Mouse (Mus musculus): ENCODE data around the gene Foxg1. TPM values are rescaled to one million over a fixed set of nuclear protein-coding genes. Genes with fewer than 3 reads are reported as not detected.

Gene Foxg1
- total RNA-seq, 2 experiments from 2014 or later = 110 to 120 TPM

GRCm38 (mm10) chr12:49384295-49384875 lies 1.9 kb downstream of the Foxg1 start:
- intact Hi-C loops (cut with DNase I) = loop anchor here (5.0 kb wide), 1 partner anchor 563 kb away; no protein-coding TSS in a partner anchor
- no peak for DNase-seq (ENCODE audit: low spot score in 2 of 2)

GRCm38 (mm10) chr12:49384876-49385630 lies 2.6 kb downstream of the Foxg1 start, which contains the start of gene Gm43517:
TSS of gene Gm43517 (plus strand) at chr12:49385174.
- intact Hi-C loops (cut with DNase I) = loop anchor here (5.0 kb wide), 1 partner anchor 562 kb away; no protein-coding TSS in a partner anchor
- DNase-seq (ENCODE audit: low spot score in 2 of 2) = peak; percentile 62 to 73

- intact Hi-C loops (cut with DNase I) = no loop called here
- DNase-seq (ENCODE audit: low spot score in 2 of 2) = no peak
Measured at GRCm38 (mm10) chr12:49385631-49385990, 3.2 kb downstream of the Foxg1 start.

GRCm38 (mm10) chr12:49386081-49386805 lies 3.8 kb downstream of the Foxg1 start:
- DNase-seq (ENCODE audit: low spot score in 2 of 2) = no peak
- intact Hi-C loops (cut with DNase I) = no loop called here

GRCm38 (mm10) chr12:49387856-49388598 lies 5.6 kb downstream of the Foxg1 start:
- DNase-seq (ENCODE audit: low spot score in 2 of 2) = no peak
- intact Hi-C loops (cut with DNase I) = no loop called here

GRCm38 (mm10) chr12:49389666-49390065 lies 7.2 kb downstream of the Foxg1 start:
- intact Hi-C loops (cut with DNase I) = loop anchor here (5.0 kb wide), 2 partner anchors 563 to 723 kb away; no protein-coding TSS in a partner anchor
- DNase-seq (ENCODE audit: low spot score in 2 of 2) = no peak

- DNase-seq (ENCODE audit: low spot score in 2 of 2) = peak in 1 of 2 experiments; percentile 47
- intact Hi-C loops (cut with DNase I) = loop anchor here (5.0 kb wide), 2 partner anchors 562 to 722 kb away; no protein-coding TSS in a partner anchor
Measured at GRCm38 (mm10) chr12:49390257-49390656, 7.8 kb downstream of the Foxg1 start.

- intact Hi-C loops (cut with DNase I) = loop anchor here (5.0 kb wide), 2 partner anchors 561 to 721 kb away; no protein-coding TSS in a partner anchor
- no peak for DNase-seq (ENCODE audit: low spot score in 2 of 2)
Measured at GRCm38 (mm10) chr12:49390926-49391304, 8.5 kb downstream of the Foxg1 start.

GRCm38 (mm10) chr12:49391305-49392040 lies 9.0 kb downstream of the Foxg1 start:
- peak; percentile 74 to 79 for DNase-seq (ENCODE audit: low spot score in 2 of 2)
- intact Hi-C loops (cut with DNase I) = loop anchor here (2.0 to 5.0 kb wide), 3 partner anchors 13 to 721 kb away; no protein-coding TSS in a partner anchor

- no peak for DNase-seq (ENCODE audit: low spot score in 2 of 2)
- intact Hi-C loops (cut with DNase I) = loop anchor here (2.0 to 5.0 kb wide), 3 partner anchors 13 to 720 kb away; no protein-coding TSS in a partner anchor
Measured at GRCm38 (mm10) chr12:49392041-49392390, 9.6 kb downstream of the Foxg1 start.

GRCm38 (mm10) chr12:49392876-49393275 lies 10.4 kb downstream of the Foxg1 start:
- no peak for DNase-seq (ENCODE audit: low spot score in 2 of 2)
- intact Hi-C loops (cut with DNase I) = loop anchor here (2.0 to 5.0 kb wide), 3 partner anchors 14 to 719 kb away; no protein-coding TSS in a partner anchor

GRCm38 (mm10) chr12:49393639-49394038 lies 11.2 kb downstream of the Foxg1 start:
- intact Hi-C loops (cut with DNase I) = loop anchor here (2.0 to 5.0 kb wide), 3 partner anchors 15 to 719 kb away; no protein-coding TSS in a partner anchor
- DNase-seq (ENCODE audit: low spot score in 2 of 2) = no peak

- intact Hi-C loops (cut with DNase I) = loop anchor here (5.0 kb wide), 2 partner anchors 558 to 718 kb away; no protein-coding TSS in a partner anchor
- DNase-seq (ENCODE audit: low spot score in 2 of 2) = no peak
Measured at GRCm38 (mm10) chr12:49394181-49394580, 11.7 kb downstream of the Foxg1 start.

- DNase-seq (ENCODE audit: low spot score in 2 of 2) = peak; percentile 59 to 62
- intact Hi-C loops (cut with DNase I) = loop anchor here (5.0 kb wide), 2 partner anchors 557 to 717 kb away; no protein-coding TSS in a partner anchor
Measured at GRCm38 (mm10) chr12:49394836-49395235, 12.4 kb downstream of the Foxg1 start.

- no peak for DNase-seq (ENCODE audit: low spot score in 2 of 2)
- intact Hi-C loops (cut with DNase I) = no loop called here
Measured at GRCm38 (mm10) chr12:49395969-49396368, 13.5 kb downstream of the Foxg1 start.

GRCm38 (mm10) chr12:49396776-49397175 lies 14.3 kb downstream of the Foxg1 start:
- DNase-seq (ENCODE audit: low spot score in 2 of 2) = no peak
- intact Hi-C loops (cut with DNase I) = no loop called here

- no peak for DNase-seq (ENCODE audit: low spot score in 2 of 2)
- intact Hi-C loops (cut with DNase I) = no loop called here
Measured at GRCm38 (mm10) chr12:49397443-49398162, 15.1 kb downstream of the Foxg1 start.

- intact Hi-C loops (cut with DNase I) = no loop called here
- no peak for DNase-seq (ENCODE audit: low spot score in 2 of 2)
Measured at GRCm38 (mm10) chr12:49398163-49398540, 15.7 kb downstream of the Foxg1 start.
